Mouse (Mus musculus) heart, embryonic 11.5 days (tissue): ENCODE measurements around the gene Hspa1l. TPM values are rescaled to one million over a fixed set of nuclear protein-coding genes. Genes with fewer than 3 reads are reported as not detected.
"Not testable (repeated sequence)": the region's sequence is repeated elsewhere in the genome, so short reads cannot be mapped to it uniquely, and the experiment has no call there.

Experiments used
- ATAC-seq: fragments of 200-750 bp; cut with Nextera tagmentation; replicated peaks from 2 replicates; pipeline ENCODE4 v1.8.0; 2017; ENCODE audit warnings: moderate library complexity; ENCODE audit not compliant: insufficient number of reproducible peaks, low FRiP score, low TSS enrichment
- H3K27ac ChIP-seq: fragments of 300-500 bp; sonication (generic); 2 replicates; pipeline ENCODE4 v1.5.1; 2014; ENCODE audit warnings: mild to moderate bottlenecking, low read depth, low read length
- H3K27me3 ChIP-seq: fragments of 300-500 bp; sonication (generic); 2 replicates; pipeline ENCODE4 v1.6.1; 2014; ENCODE audit warnings: mild to moderate bottlenecking, low read length, mixed read lengths; ENCODE audit not compliant: control insufficient read depth, insufficient read depth
- H3K36me3 ChIP-seq: fragments of 300-500 bp; sonication (generic); 2 replicates; pipeline ENCODE4 v1.6.1; 2014; ENCODE audit warnings: mild to moderate bottlenecking, low read length, moderate library complexity, mixed read lengths; ENCODE audit not compliant: control insufficient read depth, insufficient read depth
- H3K4me1 ChIP-seq: fragments of 300-500 bp; sonication (generic); 2 replicates; pipeline ENCODE4 v1.6.1; 2014; ENCODE audit warnings: low read length; ENCODE audit not compliant: control insufficient read depth, insufficient read depth
- H3K4me2 ChIP-seq: fragments of 300-500 bp; sonication (generic); 2 replicates; pipeline ENCODE4 v1.6.1; 2014; ENCODE audit warnings: mild to moderate bottlenecking, moderate library complexity
- H3K4me3 ChIP-seq: fragments of 300-500 bp; sonication (generic); 2 replicates; pipeline ENCODE4 v1.5.1; 2014; ENCODE audit warnings: low read depth, low read length
- H3K9ac ChIP-seq: fragments of 300-500 bp; sonication (generic); 2 replicates; pipeline ENCODE4 v1.6.1; 2014; ENCODE audit warnings: mild to moderate bottlenecking, low read depth, low read length, moderate library complexity
- H3K9me3 ChIP-seq: fragments of 300-500 bp; sonication (generic); replicated peaks from 2 replicates; pipeline ENCODE4 v1.6.1; 2016; ENCODE audit warnings: low read length; ENCODE audit not compliant: control insufficient read depth
- WGBS: fragments of 180-500 bp; shearing (Covaris S2); extraction: QIAGEN DNeasy Blood & Tissue Kit; methylation state at CpG from one replicate; pipeline ENCODE4 v1.1.7; 2014; ENCODE audit not compliant: insufficient replicate concordance; 5-methylcytosine and 5-hydroxymethylcytosine counted together
- polyA plus RNA-seq: library from polyadenylated mRNA; unstranded; fragments of >200 nt; fragmentation: Nextera tagmentation; extraction: Ambion mirVana; gene quantifications from 2 replicates; pipeline ENCODE4 v1.2.1, GENCODE M21; 2014

The Hspa1l gene
- polyA plus RNA-seq, 1 experiment from 2014 or later: 1.7 TPM

DNA sequence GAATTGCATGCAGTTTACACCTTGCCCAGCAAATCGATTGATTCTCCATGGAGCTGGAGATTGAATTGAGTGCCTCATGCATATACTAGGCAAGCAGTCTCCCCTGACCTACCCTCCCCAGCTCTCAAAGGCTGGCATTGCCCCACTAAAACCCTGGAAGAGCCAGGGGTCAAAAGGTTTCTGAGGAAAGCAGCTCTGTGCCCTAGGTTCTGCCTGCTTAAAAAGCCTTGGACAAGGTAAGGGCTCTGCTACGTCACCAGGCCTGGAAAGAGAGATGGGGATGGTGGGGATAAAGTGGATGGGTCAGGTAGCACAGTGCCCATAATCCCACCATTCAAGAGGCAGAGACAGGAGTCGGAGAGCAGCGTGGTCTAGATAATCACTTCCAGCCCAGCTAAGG, 17.7 kb upstream of the Hspa1l start:
- peaks cover 15% of the 10 kb centered on the region for H3K36me3 ChIP-seq
- H3K27ac ChIP-seq: no peak overlapping the region
- WGBS: 78% methylated on average over 4 of the region's 4 CpGs
- peaks cover 12% of the 10 kb centered on the region for H3K4me1 ChIP-seq
- peaks cover 7% of the 10 kb centered on the region; the same call in 1 of the 2 replicates for H3K27me3 ChIP-seq
- ATAC-seq: no peak
- no peak overlapping the region for H3K9ac ChIP-seq
- H3K4me3 ChIP-seq: no peak overlapping the region
- no peak overlapping the region for H3K4me2 ChIP-seq
- no peaks in the 10 kb centered on the region for H3K9me3 ChIP-seq

DNA sequence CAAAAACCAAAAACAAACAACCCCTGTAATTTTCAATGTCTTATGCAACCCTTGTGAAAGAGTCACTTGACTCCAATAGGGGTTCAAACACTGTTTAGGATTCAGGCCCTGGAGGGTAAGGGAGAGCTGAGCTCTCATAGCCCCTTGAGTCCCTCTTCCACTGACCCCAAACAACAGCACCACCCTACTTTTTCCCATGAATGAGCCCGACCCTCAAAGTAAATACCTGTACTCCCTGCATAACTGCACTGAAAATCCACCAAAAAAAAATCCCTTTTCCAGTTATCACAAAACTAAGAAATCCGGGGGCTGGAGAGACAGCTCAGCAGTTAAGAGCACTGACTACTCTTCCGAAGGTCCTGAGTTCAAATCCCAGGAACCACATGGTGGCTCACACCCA, 16.6 kb upstream of the Hspa1l start:
- no peaks in the 10 kb centered on the region for H3K9me3 ChIP-seq
- 75% methylated on average over 3 of the region's 3 CpGs for WGBS
- H3K4me1 ChIP-seq: peaks cover 11% of the 10 kb centered on the region
- no peak overlapping the region for H3K9ac ChIP-seq
- no peak for ATAC-seq
- H3K27ac ChIP-seq: no peak overlapping the region
- peaks cover 7% of the 10 kb centered on the region; the same call in 1 of the 2 replicates for H3K27me3 ChIP-seq
- no peak overlapping the region for H3K4me2 ChIP-seq
- peaks cover 5% of the 10 kb centered on the region for H3K36me3 ChIP-seq
- H3K4me3 ChIP-seq: no peak overlapping the region

- WGBS: 33% methylated on average over 1 of the region's 1 CpGs
- Histone ChIP-seq H3K4me1 (peaks cover 7% of the 10 kb centered on the region), H3K9me3 (no peaks in the 10 kb centered on the region), H3K4me2 (no peak overlapping the region), H3K9ac (no peak overlapping the region), H3K36me3 (0 out of 2 replicates have a peak, but pooled peaks cover under 1% of the 10 kb centered on the region), H3K4me3 (no peak overlapping the region), H3K27ac (no peak overlapping the region), H3K27me3 (peaks cover 7% of the 10 kb centered on the region; the same call in 1 of the 2 replicates)
- no peak for ATAC-seq
These were observed 16.2 kb upstream of the Hspa1l start for GRCm38 (mm10) chr17:34956340-34956739.

GRCm38 (mm10) chr17:34957291-34957690, 15.2 kb upstream of the Hspa1l start:
- H3K27me3 ChIP-seq, H3K27ac ChIP-seq, H3K9me3 ChIP-seq, H3K9ac ChIP-seq, H3K36me3 ChIP-seq, H3K4me1 ChIP-seq, H3K4me2 ChIP-seq, ATAC-seq, H3K4me3 ChIP-seq: not testable (repeated sequence)
- WGBS: 16% methylated on average over 28 of the region's 40 CpGs

DNA sequence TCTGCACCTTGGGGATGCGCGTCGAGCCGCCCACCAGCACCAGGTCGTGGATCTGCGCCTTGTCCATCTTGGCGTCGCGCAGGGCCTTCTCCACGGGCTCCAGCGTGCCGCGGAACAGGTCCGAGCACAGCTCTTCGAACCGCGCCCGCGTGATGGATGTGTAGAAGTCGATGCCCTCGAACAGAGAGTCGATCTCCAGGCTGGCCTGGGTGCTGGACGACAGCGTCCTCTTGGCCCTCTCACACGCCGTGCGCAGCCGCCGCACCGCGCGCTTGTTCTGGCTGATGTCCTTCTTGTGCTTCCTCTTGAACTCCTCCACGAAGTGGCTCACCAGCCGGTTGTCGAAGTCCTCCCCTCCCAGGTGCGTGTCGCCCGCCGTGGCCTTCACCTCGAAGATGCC, 14.5 kb upstream of the Hspa1l start:
- H3K9me3 ChIP-seq, H3K4me1 ChIP-seq, H3K4me3 ChIP-seq, ATAC-seq, H3K4me2 ChIP-seq, H3K27me3 ChIP-seq, H3K36me3 ChIP-seq, H3K9ac ChIP-seq, H3K27ac ChIP-seq: not testable (repeated sequence)
- WGBS: 22% methylated on average over 23 of the region's 40 CpGs

DNA sequence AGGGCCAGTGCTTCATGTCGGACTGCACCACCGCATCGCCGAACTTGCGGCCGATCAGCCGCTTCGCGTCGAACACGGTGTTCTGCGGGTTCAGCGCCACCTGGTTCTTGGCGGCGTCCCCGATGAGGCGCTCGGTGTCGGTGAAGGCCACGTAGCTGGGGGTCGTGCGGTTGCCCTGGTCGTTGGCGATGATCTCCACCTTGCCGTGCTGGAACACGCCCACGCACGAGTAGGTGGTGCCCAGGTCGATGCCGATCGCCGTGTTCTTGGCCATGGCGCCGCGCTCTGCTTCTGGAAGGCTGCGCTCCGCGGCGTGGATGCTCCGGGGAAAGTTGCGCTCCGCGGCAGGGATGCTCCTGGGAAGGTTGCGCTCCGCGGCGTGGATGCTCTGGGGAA, 13.8 kb upstream of the Hspa1l start:
- H3K4me1 ChIP-seq, H3K9me3 ChIP-seq, H3K27ac ChIP-seq, H3K9ac ChIP-seq, H3K36me3 ChIP-seq, H3K27me3 ChIP-seq: not testable (repeated sequence)
- 0 out of 2 replicates have a peak, but pooled peaks have one; percentile 3 for ATAC-seq
- Histone ChIP-seq H3K4me3 (peak overlapping the region; percentile 58), H3K4me2 (peak overlapping the region; percentile 84)
- 4% methylated on average over 28 of the region's 47 CpGs for WGBS

DNA sequence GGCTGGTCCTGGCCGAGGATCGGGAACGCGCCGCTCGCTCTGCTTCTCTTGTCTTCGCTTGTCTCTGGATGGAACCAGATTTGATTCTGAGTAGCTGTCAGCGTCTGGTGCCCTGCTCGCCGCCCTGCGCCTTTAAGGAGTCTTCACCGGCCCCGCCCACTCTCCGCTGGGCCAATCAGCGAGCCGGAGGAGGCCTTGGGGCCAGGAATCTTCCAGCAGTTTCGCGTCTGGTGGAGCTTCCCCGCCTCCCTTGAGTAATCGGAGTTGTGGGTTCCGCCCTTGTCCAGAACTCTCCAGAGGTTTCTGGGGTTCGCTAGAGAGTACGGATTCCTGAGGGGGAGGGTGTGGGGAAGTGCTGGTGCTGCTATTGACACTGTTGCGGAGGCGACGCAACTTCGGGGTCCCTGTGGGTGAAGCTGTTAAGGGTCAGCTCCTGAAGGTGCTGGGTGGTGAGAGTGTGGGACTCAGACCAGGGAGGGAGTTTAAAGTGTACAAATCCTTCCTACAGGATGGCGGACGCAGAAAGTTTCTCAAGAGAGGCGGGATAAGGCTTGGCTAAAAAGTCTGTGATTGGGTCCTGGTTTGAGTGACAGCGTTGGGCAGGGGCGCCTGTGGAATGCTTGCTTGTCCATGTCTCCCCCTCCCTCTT, 13.2 kb upstream of the Hspa1l start, which contains the start of gene Hspa1b:
TSS of gene Hspa1b (minus strand) at position 109 of the 649 bp plus-strand sequence.
- Histone ChIP-seq H3K27ac (peak within 1 kb of the TSS; percentile 94), H3K4me3 (peak within 1 kb of the TSS; percentile 58), H3K4me2 (peak within 1 kb of the TSS; percentile 84), H3K9ac (peak within 1 kb of the TSS; percentile 80)
- peak; percentile 91 for ATAC-seq
- H3K36me3 ChIP-seq, H3K4me1 ChIP-seq, H3K27me3 ChIP-seq, H3K9me3 ChIP-seq: not testable (repeated sequence)
- under 1% methylated on average over 26 of the region's 32 CpGs for WGBS

GRCm38 (mm10) chr17:34959881-34960515, 12.5 kb upstream of the Hspa1l start:
- Histone ChIP-seq H3K36me3 (no peaks in the 10 kb centered on the region), H3K4me3 (peak overlapping the region; percentile 58), H3K9ac (peak overlapping the region; percentile 80), H3K27me3 (peaks cover 6% of the 10 kb centered on the region; the same call in 1 of the 2 replicates), H3K27ac (peak overlapping the region; percentile 94), H3K4me2 (peak overlapping the region; percentile 84), H3K9me3 (no peaks in the 10 kb centered on the region), H3K4me1 (peaks cover 7% of the 10 kb centered on the region; the same call in 1 of the 2 replicates)
- 12% methylated on average over 12 of the region's 12 CpGs for WGBS
- 0 out of 2 replicates have a peak, but pooled peaks have one; percentile 29 for ATAC-seq
